Mouse (Mus musculus) spleen, adult 18-20 months (tissue): ENCODE results near the gene 1700025G04Rik.

Experiments used
- DNase-seq, 2 experiments: peaks; one replicate each; pipeline ENCODE4 v3.0.0; 2022; ENCODE audit warnings: mixed read lengths in 2 of 2

The 1700025G04Rik gene

GRCm38 (mm10) chr1:151955866-151956265, 134.1 kb downstream of the 1700025G04Rik start:
- no peak for DNase-seq

GRCm38 (mm10) chr1:151953563-151953962, 136.4 kb downstream of the 1700025G04Rik start:
- no peak for DNase-seq

- no peak for DNase-seq
These were observed 141.9 kb downstream of the 1700025G04Rik start for GRCm38 (mm10) chr1:151948065-151948464.

GRCm38 (mm10) chr1:151947571-151947970, 142.4 kb downstream of the 1700025G04Rik start:
- no peak for DNase-seq

GRCm38 (mm10) chr1:151944457-151945223, 145.3 kb downstream of the 1700025G04Rik start:
- no peak for DNase-seq

- DNase-seq: no peak
These were observed 146.2 kb downstream of the 1700025G04Rik start for GRCm38 (mm10) chr1:151943681-151944237.

- DNase-seq: no peak
These were observed 146.8 kb downstream of the 1700025G04Rik start for GRCm38 (mm10) chr1:151942972-151943654.

- DNase-seq: no peak
These were observed 149.9 kb downstream of the 1700025G04Rik start for GRCm38 (mm10) chr1:151939987-151940386.

- DNase-seq: no peak
These were observed 150.4 kb downstream of the 1700025G04Rik start for GRCm38 (mm10) chr1:151939510-151939909.

- no peak for DNase-seq
These were observed 156.3 kb downstream of the 1700025G04Rik start for GRCm38 (mm10) chr1:151933605-151934004.

- DNase-seq: no peak
These were observed 163.1 kb downstream of the 1700025G04Rik start for GRCm38 (mm10) chr1:151926826-151927225.

GRCm38 (mm10) chr1:151926141-151926540, 163.8 kb downstream of the 1700025G04Rik start:
- DNase-seq: no peak

GRCm38 (mm10) chr1:151925738-151926137, 164.2 kb downstream of the 1700025G04Rik start:
- no peak for DNase-seq

GRCm38 (mm10) chr1:151918806-151919357, 171.0 kb downstream of the 1700025G04Rik start:
- DNase-seq: no peak

GRCm38 (mm10) chr1:151917736-151918135, 172.2 kb downstream of the 1700025G04Rik start:
- DNase-seq: no peak

GRCm38 (mm10) chr1:151914494-151914893, 175.4 kb downstream of the 1700025G04Rik start:
- DNase-seq: no peak

- DNase-seq: no peak
These were observed 182.9 kb downstream of the 1700025G04Rik start for GRCm38 (mm10) chr1:151907014-151907413.

- DNase-seq: no peak
These were observed 189.1 kb downstream of the 1700025G04Rik start for GRCm38 (mm10) chr1:151900706-151901360.

- no peak for DNase-seq
These were observed 190.0 kb downstream of the 1700025G04Rik start for GRCm38 (mm10) chr1:151899964-151900363.

- DNase-seq: no peak
These were observed 194.5 kb downstream of the 1700025G04Rik start for GRCm38 (mm10) chr1:151895406-151895805.

GRCm38 (mm10) chr1:151893976-151894375, 195.9 kb downstream of the 1700025G04Rik start:
- DNase-seq: no peak

- no peak for DNase-seq
These were observed 197.9 kb downstream of the 1700025G04Rik start for GRCm38 (mm10) chr1:151892008-151892407.

GRCm38 (mm10) chr1:151891194-151891593, 198.7 kb downstream of the 1700025G04Rik start:
- no peak for DNase-seq
